Mouse (Mus musculus) stomach, embryonic 15.5 days (tissue): ENCODE results near the gene Olfr78. TPM values are rescaled to one million over a fixed set of nuclear protein-coding genes. Genes with fewer than 3 reads are reported as not detected.
A peak's percentile ranks its signal among the peaks of the same experiment; 100 is the strongest.

Experiments
- ATAC-seq: fragments of 200-750 bp; cut with Nextera tagmentation; 2 replicates; pipeline ENCODE4 v1.8.0; 2017; ENCODE audit warnings: low read depth, moderate number of reproducible peaks, moderate TSS enrichment; ENCODE audit not compliant: insufficient read depth, low FRiP score
- H3K27ac ChIP-seq: fragments of 300-500 bp; sonication (generic); 2 replicates; pipeline ENCODE4 v1.5.1; 2015; ENCODE audit warnings: mild to moderate bottlenecking, inconsistent platforms
- H3K27me3 ChIP-seq: fragments of 300-500 bp; sonication (generic); replicated peaks from 2 replicates; pipeline ENCODE4 v1.6.1; 2015; ENCODE audit warnings: inconsistent platforms
- H3K36me3 ChIP-seq: fragments of 300-500 bp; sonication (generic); 2 replicates; pipeline ENCODE4 v1.6.1; 2015; ENCODE audit warnings: inconsistent platforms
- H3K4me1 ChIP-seq: fragments of 300-500 bp; sonication (generic); 2 replicates; pipeline ENCODE4 v1.6.1; 2015; ENCODE audit warnings: inconsistent platforms
- H3K4me2 ChIP-seq: fragments of 300-500 bp; sonication (generic); 2 replicates; pipeline ENCODE4 v1.6.1; 2015; ENCODE audit warnings: mild to moderate bottlenecking, inconsistent platforms
- H3K4me3 ChIP-seq: fragments of 300-500 bp; sonication (generic); replicated peaks from 2 replicates; pipeline ENCODE4 v1.5.1; 2015; ENCODE audit warnings: inconsistent platforms
- H3K9ac ChIP-seq: fragments of 300-500 bp; sonication (generic); 2 replicates; pipeline ENCODE4 v1.6.1; 2015; ENCODE audit warnings: inconsistent platforms
- H3K9me3 ChIP-seq: fragments of 300-500 bp; sonication (generic); 2 replicates; pipeline ENCODE4 v1.6.1; 2016; ENCODE audit warnings: inconsistent platforms
- WGBS: fragments of 180-500 bp; shearing (Covaris S2); methylation state at CpG from one replicate; pipeline ENCODE4 v1.1.7; 2015; 5-methylcytosine and 5-hydroxymethylcytosine counted together
- polyA plus RNA-seq: library from polyadenylated mRNA; unstranded; fragments of >200 nt; fragmentation: Nextera tagmentation; extraction: Ambion mirVana; gene quantifications from 2 replicates; pipeline ENCODE4 v1.2.1, GENCODE M21; 2015

The Olfr78 gene
- 0.28 and 0.44 TPM in 2 replicates for polyA plus RNA-seq

DNA sequence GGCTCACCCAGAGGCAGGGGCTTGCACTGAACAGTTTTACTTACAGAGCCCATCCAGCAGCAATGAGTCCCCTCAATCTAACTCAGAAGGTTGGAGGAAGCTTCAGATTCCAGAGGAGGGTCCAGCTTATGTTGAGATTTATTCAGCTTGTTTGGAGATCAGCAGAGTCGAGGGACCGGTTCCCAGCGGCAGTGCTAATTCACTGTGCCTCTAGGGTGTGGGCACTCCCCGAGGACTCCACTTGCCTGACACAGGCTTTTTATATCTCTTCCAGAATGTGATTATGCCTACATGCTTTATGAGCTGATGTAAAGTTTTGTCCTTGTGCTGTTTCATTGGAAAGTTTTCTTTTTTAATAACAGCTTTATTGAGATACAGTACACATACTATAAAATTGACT, at the start of gene Olfr78, which contains the start of gene Olfr560:
Gene Olfr78 (minus strand): TSS at position 206 of the 400 bp plus-strand sequence.
Gene Olfr560 (minus strand): TSS at position 101 of the 400 bp plus-strand sequence.
- WGBS, result 59% methylated on average over 4 of the region's 4 CpGs
- H3K36me3 ChIP-seq, result no peaks in the 10 kb centered on the region
- ATAC-seq, result no peak
- H3K27ac ChIP-seq, result no peak within 1 kb of the TSS
- H3K27me3 ChIP-seq, result no peaks in the 10 kb centered on the region
- no peaks in the 10 kb centered on the region for H3K4me1 ChIP-seq
- no peaks in the 10 kb centered on the region for H3K9me3 ChIP-seq
- H3K4me2 ChIP-seq, result no peak within 1 kb of the TSS
- no peak within 1 kb of the TSS for H3K9ac ChIP-seq
- no peak within 1 kb of the TSS for H3K4me3 ChIP-seq

- Histone ChIP-seq H3K27me3 (no peaks in the 10 kb centered on the region), H3K4me1 (no peaks in the 10 kb centered on the region), H3K27ac (no peak within 1 kb of the TSS), H3K9me3 (no peaks in the 10 kb centered on the region), H3K4me3 (no peak within 1 kb of the TSS), H3K4me2 (no peak within 1 kb of the TSS), H3K9ac (no peak within 1 kb of the TSS), H3K36me3 (no peaks in the 10 kb centered on the region)
- ATAC-seq, result no peak
These were observed 43.9 kb upstream of the Olfr78 start, which contains the start of gene Olfr564 for GRCm38 (mm10) chr7:102803180-102803579. Gene Olfr564 (plus strand): TSS chr7:102803480.

DNA sequence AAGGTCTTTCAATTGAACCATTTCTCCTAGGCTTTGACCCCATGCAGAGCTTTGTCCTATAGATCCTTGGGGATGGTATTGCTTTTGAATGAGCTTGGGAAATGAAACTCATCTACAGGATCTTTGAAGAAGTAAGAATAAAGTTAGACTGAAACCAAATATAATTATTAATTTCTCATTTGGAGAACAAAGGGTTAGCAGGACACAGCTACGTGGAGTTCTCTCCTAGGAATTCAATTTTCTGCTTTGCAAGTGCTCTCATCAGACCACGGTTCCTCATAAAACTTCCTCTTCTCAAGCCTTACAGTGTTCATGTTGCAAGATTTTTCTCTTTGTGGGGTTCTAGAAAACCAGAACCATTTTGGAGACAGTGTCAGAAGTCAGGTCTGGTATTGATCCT, 11.7 kb upstream of the Olfr78 start, which contains the start of gene Olfr561:
Gene Olfr561 (plus strand): TSS at position 301 of the 400 bp plus-strand sequence.
- ATAC-seq, result no peak
- 64% methylated on average over 2 of the region's 2 CpGs for WGBS

DNA sequence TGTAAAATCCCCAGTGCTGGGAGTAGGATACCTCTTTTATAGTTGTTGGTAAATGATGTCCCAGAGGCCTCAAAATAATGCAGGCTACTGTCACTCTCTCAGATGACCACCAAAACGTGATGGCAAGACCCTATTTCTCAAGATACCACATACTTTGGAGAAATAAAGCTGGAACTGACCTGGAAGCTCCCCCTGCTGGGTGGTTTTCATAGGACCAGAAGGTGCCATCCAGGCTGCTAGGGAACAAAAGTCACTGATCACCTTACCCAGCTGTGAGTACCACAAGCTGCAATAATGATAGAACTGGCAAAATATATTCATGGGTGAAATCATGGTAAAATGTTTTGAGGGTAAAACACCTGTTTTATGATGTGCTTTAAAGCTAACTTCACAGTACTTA, 7.2 kb downstream of the Olfr78 start:
- H3K9ac ChIP-seq, result no peak overlapping the region
- no peak overlapping the region for H3K4me3 ChIP-seq
- H3K4me1 ChIP-seq, result no peaks in the 10 kb centered on the region
- H3K27ac ChIP-seq, result no peak overlapping the region
- no peaks in the 10 kb centered on the region for H3K27me3 ChIP-seq
- no peaks in the 10 kb centered on the region for H3K36me3 ChIP-seq
- no peaks in the 10 kb centered on the region for H3K9me3 ChIP-seq
- no peak for ATAC-seq
- no peak overlapping the region for H3K4me2 ChIP-seq
- 12% methylated on average over 1 of the region's 1 CpGs for WGBS

More for the DNA sequence above, 11.7 kb upstream of the Olfr78 start, which contains the start of gene Olfr561:
- Histone ChIP-seq H3K4me2 (no peak within 1 kb of the TSS), H3K4me3 (no peak within 1 kb of the TSS), H3K4me1 (no peaks in the 10 kb centered on the region), H3K27ac (no peak within 1 kb of the TSS), H3K9ac (no peak within 1 kb of the TSS), H3K9me3 (no peaks in the 10 kb centered on the region), H3K27me3 (no peaks in the 10 kb centered on the region), H3K36me3 (no peaks in the 10 kb centered on the region)

DNA sequence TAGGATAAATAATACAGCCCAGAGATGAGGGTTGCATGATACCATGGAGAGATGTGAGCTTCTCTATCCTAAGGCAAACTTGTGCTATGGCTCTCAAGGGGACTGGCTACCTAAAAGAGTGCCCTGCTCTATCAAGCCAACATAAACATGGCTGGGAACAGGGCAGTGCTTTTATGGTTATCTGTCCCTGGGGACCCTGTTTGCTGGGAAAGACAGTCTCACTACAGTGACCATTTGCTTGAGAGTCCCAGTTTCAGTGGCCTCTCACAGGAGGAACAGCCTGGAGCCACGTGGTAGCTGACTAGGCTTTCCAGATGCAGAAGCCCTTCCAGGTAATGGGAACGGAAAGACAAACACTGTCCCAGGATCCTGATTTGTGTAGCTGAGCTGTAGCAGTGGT, 21.6 kb downstream of the Olfr78 start:
- H3K27me3 ChIP-seq, result no peaks in the 10 kb centered on the region
- H3K27ac ChIP-seq, result no peak overlapping the region
- H3K36me3 ChIP-seq, result no peaks in the 10 kb centered on the region
- H3K9me3 ChIP-seq, result no peaks in the 10 kb centered on the region
- H3K4me2 ChIP-seq, result no peak overlapping the region
- no peak for ATAC-seq
- H3K4me1 ChIP-seq, result no peaks in the 10 kb centered on the region
- no peak overlapping the region for H3K9ac ChIP-seq
- WGBS, result 41% methylated on average over 2 of the region's 2 CpGs
- H3K4me3 ChIP-seq, result no peak overlapping the region

DNA sequence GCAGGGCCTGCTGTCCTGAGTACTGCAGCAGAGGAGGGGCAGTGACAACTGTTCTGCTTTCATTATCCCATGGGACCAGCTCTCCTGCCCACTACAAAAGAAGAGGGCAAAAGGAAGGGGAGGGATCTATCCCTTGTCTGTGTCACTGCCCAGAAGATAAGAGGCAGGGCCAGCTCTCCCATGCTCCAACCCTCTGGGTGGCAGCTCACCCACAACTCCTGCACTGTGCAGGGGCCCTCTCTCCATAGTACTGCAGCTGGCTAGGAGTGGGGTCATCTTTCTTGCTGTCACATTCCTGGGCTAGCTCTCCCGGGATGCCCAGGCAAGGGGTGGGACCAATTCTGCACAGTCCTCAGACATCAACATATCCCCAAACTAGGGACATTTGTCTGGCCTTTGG, 25.5 kb downstream of the Olfr78 start:
- WGBS, result 14% methylated on average over 1 of the region's 1 CpGs

DNA sequence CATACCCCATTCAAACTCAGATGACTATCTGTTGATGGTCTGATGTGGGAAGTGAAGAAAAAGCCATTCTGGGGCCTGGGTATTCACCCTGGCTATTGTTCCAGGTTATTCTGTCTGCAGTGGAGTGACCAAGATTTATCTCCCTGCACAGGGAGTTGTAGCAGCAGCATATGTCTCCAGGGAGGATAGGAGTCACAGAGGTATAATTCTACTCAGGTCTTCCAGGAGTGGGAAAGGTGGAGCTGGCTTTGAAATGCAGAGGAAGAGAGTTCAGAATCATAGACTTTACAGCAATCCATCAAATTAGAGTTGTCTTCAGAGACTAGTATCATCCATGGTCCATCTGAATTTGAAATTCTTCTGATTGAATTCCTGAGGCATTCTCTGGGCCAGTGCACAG, 31.9 kb downstream of the Olfr78 start, which contains the start of gene Olfr559:
Gene Olfr559 (minus strand): TSS at position 101 of the 400 bp plus-strand sequence.
- no peaks in the 10 kb centered on the region for H3K4me1 ChIP-seq
- H3K27ac ChIP-seq, result no peak within 1 kb of the TSS
- no peak within 1 kb of the TSS for H3K9ac ChIP-seq
- no peak for ATAC-seq
- no peak within 1 kb of the TSS for H3K4me2 ChIP-seq
- no peak within 1 kb of the TSS for H3K4me3 ChIP-seq
- no peaks in the 10 kb centered on the region for H3K9me3 ChIP-seq
- H3K36me3 ChIP-seq, result no peaks in the 10 kb centered on the region
- H3K27me3 ChIP-seq, result no peaks in the 10 kb centered on the region

More for the DNA sequence above, 25.5 kb downstream of the Olfr78 start:
- no peaks in the 10 kb centered on the region for H3K9me3 ChIP-seq
- peak; percentile 43; the same call in 1 of the 2 replicates for ATAC-seq
- H3K4me1 ChIP-seq, result no peaks in the 10 kb centered on the region
- H3K4me2 ChIP-seq, result no peak overlapping the region
- H3K27me3 ChIP-seq, result no peaks in the 10 kb centered on the region
- H3K9ac ChIP-seq, result no peak overlapping the region
- no peaks in the 10 kb centered on the region for H3K36me3 ChIP-seq
- H3K4me3 ChIP-seq, result no peak overlapping the region
- H3K27ac ChIP-seq, result no peak overlapping the region

- no peaks in the 10 kb centered on the region for H3K36me3 ChIP-seq
- no peaks in the 10 kb centered on the region for H3K27me3 ChIP-seq
- no peak within 1 kb of the TSS for H3K9ac ChIP-seq
- no peak within 1 kb of the TSS for H3K4me2 ChIP-seq
- 52% methylated on average over 1 of the region's 1 CpGs for WGBS
- no peak within 1 kb of the TSS for H3K27ac ChIP-seq
- H3K4me1 ChIP-seq, result no peaks in the 10 kb centered on the region
- no peak within 1 kb of the TSS for H3K4me3 ChIP-seq
- no peak for ATAC-seq
- no peaks in the 10 kb centered on the region for H3K9me3 ChIP-seq
These were observed 40.3 kb downstream of the Olfr78 start, which contains the start of gene Olfr33 for GRCm38 (mm10) chr7:102718970-102719369. Gene Olfr33 (minus strand): TSS chr7:102719070.

DNA sequence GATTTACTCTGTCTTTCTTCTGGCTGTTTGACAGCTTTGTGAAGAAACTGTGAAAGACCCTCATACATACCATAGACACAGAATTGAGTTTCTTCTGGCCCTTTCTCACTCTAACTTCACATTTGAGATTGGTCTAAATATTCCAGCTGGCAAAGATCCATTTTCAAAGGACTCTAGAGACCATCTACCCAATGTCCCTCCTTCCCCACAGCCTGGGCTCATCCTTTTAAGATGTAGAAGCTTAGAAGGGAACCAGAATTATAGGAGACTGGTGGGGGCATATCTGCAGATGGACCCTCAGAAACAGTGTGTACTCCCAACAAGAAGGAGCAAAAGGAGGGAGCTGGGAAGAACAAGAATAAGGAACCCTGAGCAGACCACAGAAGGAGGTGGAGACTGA, 57.4 kb downstream of the Olfr78 start, which contains the start of gene Olfr558:
Gene Olfr558 (plus strand): TSS at position 301 of the 400 bp plus-strand sequence.
- Histone ChIP-seq H3K36me3 (no peaks in the 10 kb centered on the region), H3K9ac (no peak within 1 kb of the TSS), H3K4me3 (no peak within 1 kb of the TSS), H3K4me2 (no peak within 1 kb of the TSS), H3K27ac (no peak within 1 kb of the TSS), H3K4me1 (no peaks in the 10 kb centered on the region), H3K27me3 (no peaks in the 10 kb centered on the region), H3K9me3 (no peaks in the 10 kb centered on the region)
- no peak for ATAC-seq

DNA sequence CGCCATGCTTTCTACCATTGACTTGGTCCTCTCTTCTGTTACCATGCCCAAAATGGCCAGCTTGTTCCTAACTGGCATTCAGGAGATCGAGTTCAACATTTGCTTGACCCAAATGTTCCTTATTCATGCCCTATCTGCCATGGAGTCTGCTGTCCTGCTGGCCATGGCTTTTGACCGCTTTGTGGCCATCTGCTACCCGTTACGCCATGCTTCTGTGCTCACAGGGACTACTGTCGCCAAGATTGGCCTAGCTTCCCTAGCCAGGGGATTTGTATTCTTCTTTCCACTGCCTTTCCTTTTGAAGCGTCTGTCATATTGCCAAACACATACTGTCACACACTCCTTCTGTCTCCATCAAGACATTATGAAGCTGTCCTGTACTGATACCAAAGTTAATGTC, 60.8 kb downstream of the Olfr78 start:
- Histone ChIP-seq H3K9ac (no peak overlapping the region), H3K4me3 (no peak overlapping the region), H3K9me3 (no peaks in the 10 kb centered on the region), H3K4me1 (no peaks in the 10 kb centered on the region), H3K27me3 (no peaks in the 10 kb centered on the region), H3K4me2 (no peak overlapping the region), H3K27ac (no peak overlapping the region), H3K36me3 (no peaks in the 10 kb centered on the region)
- no peak for ATAC-seq
- WGBS, result 88% methylated on average over 7 of the region's 7 CpGs

DNA sequence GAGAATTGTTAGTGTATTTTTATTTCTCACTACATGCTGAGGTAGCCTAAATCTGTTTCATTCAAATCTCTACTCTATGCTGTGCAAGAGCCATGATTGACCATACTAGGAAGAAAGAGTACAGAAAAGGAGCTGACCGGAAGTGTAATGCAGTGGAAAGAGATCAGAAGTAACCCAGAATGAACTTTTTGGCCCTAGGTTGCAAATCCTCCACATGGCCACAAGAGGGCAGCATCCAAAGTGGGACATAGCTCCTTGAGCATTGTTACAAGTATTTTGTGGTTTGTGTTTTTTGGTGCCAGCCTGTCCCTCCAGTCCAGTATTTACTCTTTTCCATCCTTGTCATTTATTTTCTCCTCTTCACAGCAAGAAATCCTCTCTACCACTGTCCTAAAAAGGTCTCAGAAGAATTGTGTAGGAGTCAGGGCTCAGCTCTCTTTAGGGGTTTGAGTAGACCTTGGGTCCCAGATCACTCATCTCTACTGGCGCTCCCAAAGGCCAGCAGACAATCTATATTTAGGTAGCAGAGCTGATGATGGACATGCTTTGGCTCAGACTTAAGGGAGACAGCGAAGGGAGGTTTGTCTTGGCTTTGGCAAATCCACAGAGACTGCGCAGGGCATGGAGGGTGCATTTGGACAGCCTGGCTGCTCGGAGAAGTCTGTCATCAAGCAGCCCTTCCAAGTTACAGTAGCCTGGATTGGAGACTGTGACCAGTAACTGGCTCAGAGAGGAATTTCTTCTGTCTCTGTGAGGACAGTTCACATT, 63.7 kb downstream of the Olfr78 start, which contains the start of gene Olfr557:
Gene Olfr557 (plus strand): TSS at position 553 of the 768 bp plus-strand sequence.
- H3K9ac ChIP-seq, result no peak within 1 kb of the TSS
- ATAC-seq, result no peak
- H3K27ac ChIP-seq, result no peak within 1 kb of the TSS
- no peak within 1 kb of the TSS for H3K4me2 ChIP-seq
- no peaks in the 10 kb centered on the region for H3K4me1 ChIP-seq
- no peaks in the 10 kb centered on the region for H3K36me3 ChIP-seq
- H3K9me3 ChIP-seq, result no peaks in the 10 kb centered on the region
- 75% methylated on average over 5 of the region's 5 CpGs for WGBS
- H3K4me3 ChIP-seq, result no peak within 1 kb of the TSS
- H3K27me3 ChIP-seq, result no peaks in the 10 kb centered on the region
